Mouse (Mus musculus) liver, postnatal 0 days (tissue): ENCODE measurements around the gene Gse1.

Source experiments
- CTCF ChIP-seq: sonication (generic); IDR thresholded peaks from 2 replicates; pipeline ENCODE4 v1.5.1; 2016; ENCODE audit warnings: antibody characterized with exemption, low read depth
- EP300 ChIP-seq: IDR thresholded peaks from 2 replicates; pipeline ENCODE4 v1.6.1; 2016; ENCODE audit warnings: antibody characterized with exemption, low read depth, mild to moderate bottlenecking

- TF ChIP-seq CTCF, result no peak
- no peak for TF ChIP-seq EP300
These were observed 120.7 kb downstream of the Gse1 start for GRCm38 (mm10) chr8:120348922-120349321.
